Comparison of ENCODE assay signal across 8 mouse cellular contexts in the genomic region with DNA sequence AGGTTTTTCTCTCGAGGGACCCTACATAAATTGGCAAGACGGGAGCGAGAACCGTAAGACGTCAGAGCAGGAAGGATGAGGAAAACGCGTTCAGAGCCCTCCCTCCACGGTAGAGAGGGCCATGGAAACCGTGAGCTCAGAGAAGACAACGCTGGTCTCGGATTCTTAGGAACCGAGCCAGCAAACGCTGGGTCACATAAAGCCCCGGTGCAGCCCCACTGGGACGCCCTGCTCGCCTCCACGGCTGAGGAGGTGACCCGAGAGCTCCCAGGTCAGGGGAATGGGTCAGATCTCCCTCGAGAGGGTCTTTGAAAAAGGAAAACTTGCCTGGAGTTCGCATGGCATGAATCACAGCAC. TPM values are rescaled to one million over a fixed set of nuclear protein-coding genes. Genes with fewer than 3 reads are reported as not detected.
DNase-seq lines count a peak whose midpoint lies in the region; ATAC-seq and TF ChIP-seq lines count a peak whose summit lies in the region.

No protein-coding gene starts in this region.

- no peaks in the 10 kb centered on the region for H3K27me3 ChIP-seq in testis, adult 2 months (ENCODE audit: control insufficient read depth, insufficient read depth, low read length)
- peaks cover 2% of the 10 kb centered on the region; the same call in 1 of the 2 replicates for H3K27me3 ChIP-seq in hindbrain, embryonic 16.5 days (replicated peaks; ENCODE audit: control insufficient read depth, insufficient read depth, low read length)
- peaks cover 34% of the 10 kb centered on the region for H3K27me3 ChIP-seq in midbrain, embryonic 10.5 days (ENCODE audit: low read depth, poor library complexity, severe bottlenecking)

- peak overlapping the region; percentile 69 for H3K9ac ChIP-seq in hindbrain, embryonic 16.5 days (ENCODE audit: low read depth, low read length)

- peak overlapping the region; percentile 94 for H3K4me3 ChIP-seq in testis, adult 2 months (ENCODE audit: control insufficient read depth, low read depth, low read length)
- H3K4me3 ChIP-seq in hindbrain, embryonic 16.5 days (ENCODE audit: low read length) = peak overlapping the region; percentile 74
- H3K4me3 ChIP-seq in midbrain, embryonic 10.5 days = peak overlapping the region; percentile 85

- DNase-seq in cerebellum, adult 11 months = peak; percentile 24
- no peak for DNase-seq in cerebellum, adult 9-10 months
- DNase-seq in testis, postnatal 10 days (ENCODE audit: low spot score) = no peak
- no peak for DNase-seq in midbrain, embryonic 10.5 days (ENCODE audit: low spot score)
- no peak for DNase-seq in embryo, embryonic 11 days
- no peak for DNase-seq in layer of hippocampus, postnatal 25 days (ENCODE audit: extremely low spot score in 1 of 2, low spot score in 1 of 2)

- no peaks in the 10 kb centered on the region; the same call in 1 of the 2 replicates for H3K36me3 ChIP-seq in testis, adult 2 months (ENCODE audit: control insufficient read depth, insufficient read depth, low read length)
- peaks cover 13% of the 10 kb centered on the region for H3K36me3 ChIP-seq in hindbrain, embryonic 16.5 days (ENCODE audit: control insufficient read depth, insufficient read depth, low read length)
- H3K36me3 ChIP-seq in midbrain, embryonic 10.5 days = peaks cover 21% of the 10 kb centered on the region

- peak overlapping the region; percentile 68 for H3K27ac ChIP-seq in testis, adult 2 months (ENCODE audit: control insufficient read depth, insufficient read depth, low read depth, low read length)
- peak overlapping the region; percentile 81 for H3K27ac ChIP-seq in hindbrain, embryonic 16.5 days (ENCODE audit: low read depth, low read length)
- peak overlapping the region; percentile 78 for H3K27ac ChIP-seq in midbrain, embryonic 10.5 days (replicated peaks)

- TF ChIP-seq CTCF in testis, adult 2 months (IDR thresholded peaks at IDR 0.05; ENCODE audit: control insufficient read depth, insufficient read depth, insufficient replicate concordance, low read depth, low read length) = no peak

- H3K4me2 ChIP-seq in hindbrain, embryonic 16.5 days (ENCODE audit: low read length) = peak overlapping the region; percentile 83

- no peaks in the 10 kb centered on the region for H3K9me3 ChIP-seq in hindbrain, embryonic 16.5 days (ENCODE audit: control insufficient read depth, low read length)
- no peaks in the 10 kb centered on the region for H3K9me3 ChIP-seq in midbrain, embryonic 10.5 days (replicated peaks)

- peak; percentile 83 for ATAC-seq in hindbrain, embryonic 16.5 days

- TF ChIP-seq POLR2A in testis, adult 2 months (IDR thresholded peaks at IDR 0.05; ENCODE audit: control insufficient read depth, low read depth, low read length) = no peak

- H3K4me1 ChIP-seq in testis, adult 2 months (ENCODE audit: control insufficient read depth, insufficient read depth, low read length) = peaks cover 3% of the 10 kb centered on the region
- H3K4me1 ChIP-seq in hindbrain, embryonic 16.5 days (ENCODE audit: control insufficient read depth, insufficient read depth, low read depth, low read length) = peaks cover 5% of the 10 kb centered on the region
- peaks cover 25% of the 10 kb centered on the region for H3K4me1 ChIP-seq in midbrain, embryonic 10.5 days

- WGBS in hindbrain, embryonic 16.5 days = 2% methylated on average over 20 of the region's 20 CpGs
- 2% methylated on average over 20 of the region's 20 CpGs for WGBS in midbrain, embryonic 10.5 days

RNA-seq across cellular contexts. Expression of a gene that starts 0.4 kb away (rescaled TPM):
- 20.5 and 21.3 TPM in 2 replicates for polyA plus RNA-seq in testis, adult 2 months (2012; rRNA removed)
- 67.0 and 72.1 TPM in 2 replicates for polyA plus RNA-seq in hindbrain, embryonic 16.5 days (2015; fragmentation: Nextera tagmentation; extraction: Ambion mirVana)
- 83.8 and 84.2 TPM in 2 replicates for polyA plus RNA-seq in midbrain, embryonic 10.5 days (2016; fragmentation: Nextera tagmentation; extraction: Ambion mirVana)
- total RNA-seq in layer of hippocampus, postnatal 25 days (2021) = 10 to 100 TPM; 26.4 to 32.5 TPM

RNA-seq across cellular contexts. Expression of a gene that starts 16.1 kb away (rescaled TPM):
- 0.26 and 0.36 TPM in 2 replicates for polyA plus RNA-seq in testis, adult 2 months (2012; rRNA removed)
- polyA plus RNA-seq in hindbrain, embryonic 16.5 days (2015; fragmentation: Nextera tagmentation; extraction: Ambion mirVana) = 0.45 and 0.81 TPM in 2 replicates
- 1.2 and 2.2 TPM in 2 replicates for polyA plus RNA-seq in midbrain, embryonic 10.5 days (2016; fragmentation: Nextera tagmentation; extraction: Ambion mirVana)
- total RNA-seq in layer of hippocampus, postnatal 25 days (2021) = 1 to 10 TPM in 1 of 2 experiments, under 1 TPM in 1; 0.98 to 1.0 TPM

RNA-seq across cellular contexts. Expression of a gene that starts 31.3 kb away (rescaled TPM):
- polyA plus RNA-seq in testis, adult 2 months (2012; rRNA removed) = 10.1 and 15.0 TPM in 2 replicates
- 0.66 and 0.80 TPM in 2 replicates for polyA plus RNA-seq in hindbrain, embryonic 16.5 days (2015; fragmentation: Nextera tagmentation; extraction: Ambion mirVana)
- polyA plus RNA-seq in midbrain, embryonic 10.5 days (2016; fragmentation: Nextera tagmentation; extraction: Ambion mirVana) = 5.2 and 5.8 TPM in 2 replicates
- total RNA-seq in layer of hippocampus, postnatal 25 days (2021) = under 1 TPM in 1 of 2 experiments, not detected in 1; 0.42 TPM
